Mouse (Mus musculus): Measurements from ENCODE around the gene Apol9a. TPM values are rescaled to one million over a fixed set of nuclear protein-coding genes. Genes with fewer than 3 reads are reported as not detected.
"Not testable (repeated sequence)": the region's sequence is repeated elsewhere in the genome, so short reads cannot be mapped to it uniquely, and the experiment has no call there.

Gene Apol9a
- polyA plus RNA-seq (2016; fragmentation: Nextera tagmentation; extraction: Ambion mirVana), result not detected in 2 replicates

DNA sequence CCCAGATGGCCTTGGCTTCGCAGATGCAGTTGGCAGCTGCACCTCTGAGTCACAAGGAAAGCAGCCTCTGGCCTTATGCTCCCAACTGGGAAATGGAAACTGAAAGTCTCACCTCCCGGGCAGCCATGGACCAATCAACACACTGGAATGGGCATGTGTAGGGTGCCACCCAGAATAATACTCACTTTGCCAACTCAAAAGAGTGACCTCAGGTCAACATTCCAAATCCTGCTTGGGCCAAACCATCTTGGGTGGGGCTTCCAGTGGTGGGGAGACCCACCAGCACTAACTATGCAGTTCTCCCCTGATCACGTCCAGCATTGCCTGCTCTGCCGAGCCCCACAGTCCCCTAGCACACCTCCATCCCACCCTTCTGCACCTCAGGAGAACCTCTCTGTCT is at the start of gene Apol9a:
Gene Apol9a (minus strand): TSS at position 101 of the 400 bp plus-strand sequence.
- WGBS, result 73% methylated on average over 1 of the region's 4 CpGs
- not testable (repeated sequence) for H3K4me1 ChIP-seq; H3K27ac ChIP-seq; H3K4me3 ChIP-seq; H3K36me3 ChIP-seq; H3K9ac ChIP-seq; H3K9me3 ChIP-seq (replicated peaks); ATAC-seq (ENCODE audit: low FRiP score); H3K27me3 ChIP-seq; H3K4me2 ChIP-seq (replicated peaks)

DNA sequence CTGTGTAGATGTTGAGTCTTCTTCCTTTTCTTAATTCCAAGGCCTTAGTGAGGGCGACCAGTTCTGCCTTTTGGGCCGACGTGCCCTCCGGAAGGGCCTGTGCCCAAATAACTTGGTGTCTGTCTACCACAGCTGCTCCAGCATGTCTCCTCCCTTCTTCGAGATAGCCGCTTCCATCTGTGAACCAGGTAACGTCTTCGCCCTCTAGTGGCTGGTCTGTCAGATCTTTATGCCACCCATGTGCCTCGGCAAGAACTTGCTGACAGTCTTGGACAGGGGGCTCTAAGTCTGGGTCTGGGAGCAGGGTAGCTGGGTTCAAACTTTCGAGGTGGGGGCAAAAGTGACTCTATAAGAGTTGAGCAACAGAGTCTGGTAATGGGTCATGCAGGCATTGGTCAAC is 39.0 kb upstream of the Apol9a start:
- H3K27me3 ChIP-seq; H3K4me3 ChIP-seq; H3K27ac ChIP-seq; H3K4me1 ChIP-seq; H3K36me3 ChIP-seq; ATAC-seq (ENCODE audit: low FRiP score); H3K4me2 ChIP-seq (replicated peaks); H3K9ac ChIP-seq; H3K9me3 ChIP-seq (replicated peaks): not testable (repeated sequence)
- 53% methylated on average over 10 of the region's 10 CpGs for WGBS

DNA sequence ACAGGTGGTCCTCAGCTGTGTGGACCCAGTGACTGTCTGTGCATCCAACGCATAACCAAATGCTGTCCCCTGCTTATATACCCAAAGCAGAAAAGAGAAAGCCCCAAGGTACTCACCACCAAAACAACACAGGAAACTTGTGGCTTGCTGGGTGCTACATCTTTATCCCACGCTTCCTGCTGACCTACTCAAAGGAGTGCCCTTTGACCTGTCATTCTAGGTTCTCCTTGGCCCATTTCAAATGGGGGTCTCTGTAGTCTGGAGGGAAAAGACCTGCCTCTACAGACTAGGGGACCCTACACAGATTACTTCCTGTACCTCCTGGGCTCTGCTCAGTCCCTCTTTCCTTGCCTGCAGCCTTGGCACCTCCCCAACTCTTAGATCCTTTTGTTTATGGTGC is 36.5 kb upstream of the Apol9a start, which contains the start of gene Apol7b:
Gene Apol7b (minus strand): TSS at position 101 of the 400 bp plus-strand sequence.
- H3K4me2 ChIP-seq (replicated peaks); H3K4me1 ChIP-seq; H3K27ac ChIP-seq; H3K36me3 ChIP-seq; H3K9me3 ChIP-seq (replicated peaks); H3K27me3 ChIP-seq; H3K4me3 ChIP-seq; H3K9ac ChIP-seq; ATAC-seq (ENCODE audit: low FRiP score): not testable (repeated sequence)
- 88% methylated on average over 2 of the region's 2 CpGs for WGBS

DNA sequence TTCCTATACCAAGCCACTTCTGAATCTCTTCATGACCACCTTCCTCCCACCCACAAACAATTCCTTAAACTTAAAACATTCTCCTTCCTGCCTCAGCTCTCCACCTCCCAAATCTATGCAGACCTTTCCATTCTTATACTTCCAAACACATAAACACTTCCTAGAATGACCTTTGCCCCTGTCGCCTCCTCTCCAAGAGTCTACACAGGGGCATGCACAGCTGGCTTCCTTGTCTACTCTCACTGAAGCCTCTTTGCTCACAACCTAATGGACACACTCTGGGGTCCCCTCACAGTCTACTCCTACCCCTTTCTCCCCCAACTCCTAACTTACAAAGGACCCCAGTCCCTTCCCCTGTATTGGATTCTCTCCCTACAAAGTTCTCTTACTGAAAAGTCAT is 34.7 kb upstream of the Apol9a start:
- H3K36me3 ChIP-seq; H3K4me2 ChIP-seq (replicated peaks); ATAC-seq (ENCODE audit: low FRiP score); H3K27ac ChIP-seq; H3K9ac ChIP-seq; H3K27me3 ChIP-seq; H3K4me1 ChIP-seq; H3K4me3 ChIP-seq; H3K9me3 ChIP-seq (replicated peaks): not testable (repeated sequence)
- WGBS, result 84% methylated on average over 1 of the region's 1 CpGs

DNA sequence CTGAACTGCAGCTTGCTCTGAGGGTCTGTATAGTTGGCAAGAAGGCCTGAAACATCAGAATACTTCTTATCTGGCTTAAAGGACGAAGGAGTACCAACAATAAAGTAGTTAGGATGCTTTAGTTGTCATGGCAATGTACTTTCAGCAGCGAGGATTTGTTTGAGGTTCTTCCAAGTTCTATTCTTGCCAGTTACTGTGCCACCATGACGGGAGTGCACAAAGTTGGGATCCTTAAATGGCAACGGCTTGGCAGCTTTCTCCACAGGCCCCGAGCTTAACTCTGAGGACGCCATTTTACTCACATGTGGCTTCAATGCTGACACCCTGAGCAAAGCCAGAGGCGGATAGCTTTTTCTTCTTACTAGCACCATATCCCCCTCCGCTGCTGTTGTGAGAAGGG is 33.8 kb upstream of the Apol9a start:
- not testable (repeated sequence) for H3K36me3 ChIP-seq; ATAC-seq (ENCODE audit: low FRiP score); H3K4me2 ChIP-seq (replicated peaks); H3K9ac ChIP-seq; H3K4me3 ChIP-seq; H3K9me3 ChIP-seq (replicated peaks); H3K4me1 ChIP-seq; H3K27me3 ChIP-seq; H3K27ac ChIP-seq
- WGBS, result 83% methylated on average over 8 of the region's 8 CpGs

DNA sequence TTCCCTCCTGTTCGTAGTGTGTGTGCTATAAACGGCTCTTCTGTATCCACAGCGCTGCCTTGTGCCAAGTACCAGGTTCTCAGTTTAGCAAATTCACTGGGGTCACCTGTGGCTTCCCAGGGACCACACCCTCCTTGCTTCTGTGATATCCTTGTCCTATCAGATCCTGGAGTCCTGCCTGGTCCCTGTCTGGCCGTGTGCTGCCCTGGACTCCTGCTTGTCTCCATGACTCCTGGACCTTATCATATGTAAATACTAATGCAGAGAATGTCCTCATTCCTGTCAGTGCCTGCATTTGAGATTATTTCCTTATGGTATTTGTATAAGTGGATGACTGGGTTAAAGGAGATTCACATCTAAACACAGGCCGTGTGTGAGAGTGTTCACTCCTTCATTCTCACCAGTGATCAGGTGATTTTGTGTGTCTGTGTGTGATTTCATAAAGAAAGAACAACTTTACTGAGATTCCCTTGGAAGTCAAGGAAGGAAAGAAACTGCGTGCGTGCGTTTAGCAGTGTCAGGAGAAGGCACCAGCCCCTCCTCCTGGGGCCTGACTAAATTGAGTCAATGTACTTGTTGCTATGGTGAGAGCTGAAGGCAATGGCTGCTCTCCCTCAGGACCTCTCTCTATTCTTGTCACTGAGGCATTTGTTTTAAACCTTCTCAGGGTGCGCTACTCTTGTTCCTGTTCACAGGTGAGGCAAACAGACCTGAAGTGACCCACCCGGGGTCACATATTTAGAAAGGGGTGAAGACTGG is 17.9 kb upstream of the Apol9a start:
- WGBS, result 70% methylated on average over 9 of the region's 10 CpGs
- H3K9me3 ChIP-seq (replicated peaks); H3K27ac ChIP-seq; H3K4me2 ChIP-seq (replicated peaks); H3K9ac ChIP-seq; H3K4me1 ChIP-seq; ATAC-seq (ENCODE audit: low FRiP score); H3K36me3 ChIP-seq; H3K4me3 ChIP-seq; H3K27me3 ChIP-seq: not testable (repeated sequence)

DNA sequence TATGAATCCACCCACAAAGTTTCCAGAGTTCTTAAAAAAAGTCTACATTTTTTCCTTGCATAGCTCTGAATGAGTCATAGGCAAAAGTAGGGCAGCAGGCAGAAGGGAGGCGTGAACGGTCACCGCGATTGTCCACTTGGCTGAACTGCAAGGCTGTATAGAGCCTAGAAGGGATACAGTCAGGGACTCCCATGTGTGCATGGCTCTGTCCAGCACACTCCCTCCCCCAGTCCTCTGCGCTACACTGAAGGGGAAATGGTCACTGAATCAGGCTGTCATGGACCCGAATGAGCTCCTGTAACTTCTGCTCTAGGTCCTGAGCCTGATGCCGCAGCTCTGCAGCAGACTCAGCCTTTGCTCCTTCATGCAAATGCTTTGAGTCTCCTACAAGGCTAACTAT is 12.0 kb upstream of the Apol9a start:
- 92% methylated on average over 4 of the region's 7 CpGs for WGBS

DNA sequence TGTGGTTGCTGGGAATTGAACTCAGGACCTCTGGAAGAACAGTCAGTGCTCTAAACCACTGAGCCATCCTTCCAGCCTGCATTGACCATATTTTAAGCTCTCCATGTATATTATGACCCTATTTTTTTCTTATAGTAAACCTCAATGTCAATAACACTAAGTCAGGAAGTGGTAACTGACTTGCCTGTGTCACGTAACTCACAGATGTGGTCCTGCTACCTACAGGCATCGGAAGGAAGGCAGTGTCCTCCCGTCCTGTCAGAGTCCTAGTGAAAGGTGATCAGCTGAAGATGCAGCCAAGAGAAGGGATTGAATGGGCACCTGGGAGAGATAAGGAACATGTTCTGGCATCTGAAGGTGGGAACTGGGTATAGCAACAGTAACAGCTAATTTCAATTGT is 8.7 kb upstream of the Apol9a start:
- H3K4me2 ChIP-seq (replicated peaks); ATAC-seq (ENCODE audit: low FRiP score); H3K9ac ChIP-seq; H3K36me3 ChIP-seq; H3K4me3 ChIP-seq; H3K27ac ChIP-seq; H3K4me1 ChIP-seq; H3K27me3 ChIP-seq; H3K9me3 ChIP-seq (replicated peaks): not testable (repeated sequence)
- WGBS, result no CpG with 5 or more reads among the region's 3 CpGs

More for the DNA sequence above, 12.0 kb upstream of the Apol9a start:
- not testable (repeated sequence) for H3K9me3 ChIP-seq (replicated peaks); H3K36me3 ChIP-seq; H3K4me3 ChIP-seq; ATAC-seq (ENCODE audit: low FRiP score); H3K4me1 ChIP-seq; H3K4me2 ChIP-seq (replicated peaks); H3K27ac ChIP-seq; H3K9ac ChIP-seq; H3K27me3 ChIP-seq

DNA sequence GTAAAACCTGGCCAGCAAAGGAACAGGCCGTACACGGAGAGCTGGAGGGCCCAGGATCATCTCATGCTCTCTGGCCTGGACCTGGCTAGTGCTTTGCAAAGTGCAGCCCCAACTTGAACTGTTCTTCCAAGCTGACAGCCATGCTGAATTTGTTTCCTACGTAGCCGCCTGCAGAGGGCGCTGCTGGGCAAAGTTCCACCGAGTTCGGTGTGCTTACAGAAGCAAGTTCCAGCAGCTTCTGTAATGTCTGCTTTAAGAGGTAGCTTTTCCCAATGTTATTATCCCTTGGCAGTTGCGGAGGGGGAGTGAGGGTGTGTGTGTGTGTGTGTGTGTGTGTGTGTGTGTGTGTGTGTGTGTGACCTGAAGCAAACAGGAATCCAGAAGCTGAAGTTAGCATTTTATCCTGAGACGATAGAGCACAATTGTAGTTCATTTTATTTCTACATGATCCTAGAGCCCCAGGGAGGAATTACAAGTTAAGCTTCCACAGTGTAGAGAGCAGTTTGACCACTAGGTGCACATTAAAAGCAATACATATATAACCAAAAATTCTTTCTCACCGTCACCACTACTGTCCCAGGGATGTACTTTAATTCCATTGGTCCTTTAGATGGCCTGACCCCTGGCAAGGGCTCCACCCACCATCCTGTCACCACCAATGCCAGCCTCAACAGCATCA is 5.9 kb upstream of the Apol9a start:
- H3K9me3 ChIP-seq (replicated peaks); H3K9ac ChIP-seq; H3K27me3 ChIP-seq; H3K4me2 ChIP-seq (replicated peaks); H3K4me3 ChIP-seq; H3K4me1 ChIP-seq; ATAC-seq (ENCODE audit: low FRiP score); H3K27ac ChIP-seq; H3K36me3 ChIP-seq: not testable (repeated sequence)
- 25% methylated on average over 3 of the region's 10 CpGs for WGBS

DNA sequence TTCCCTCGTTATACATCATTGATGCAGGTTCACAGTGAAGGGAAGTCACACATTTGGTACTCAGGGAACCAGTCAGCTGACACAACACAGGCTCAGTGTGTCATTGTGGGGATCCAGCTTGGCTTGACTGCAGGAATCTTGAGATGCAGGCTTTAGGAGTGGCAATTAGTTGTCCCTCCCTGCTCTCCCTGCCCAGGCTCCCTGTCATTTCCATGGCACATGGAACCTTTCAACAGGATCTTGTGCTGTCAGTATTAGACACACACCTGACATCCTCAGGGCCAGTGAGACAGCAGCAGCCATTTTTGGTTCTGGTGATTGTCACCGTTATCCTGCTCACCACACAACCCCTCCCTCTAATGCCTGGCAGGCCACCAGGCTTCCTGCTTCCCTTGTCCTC is 4.7 kb upstream of the Apol9a start:
- not testable (repeated sequence) for H3K9ac ChIP-seq; ATAC-seq (ENCODE audit: low FRiP score)
- 81% methylated on average over 2 of the region's 2 CpGs for WGBS

DNA sequence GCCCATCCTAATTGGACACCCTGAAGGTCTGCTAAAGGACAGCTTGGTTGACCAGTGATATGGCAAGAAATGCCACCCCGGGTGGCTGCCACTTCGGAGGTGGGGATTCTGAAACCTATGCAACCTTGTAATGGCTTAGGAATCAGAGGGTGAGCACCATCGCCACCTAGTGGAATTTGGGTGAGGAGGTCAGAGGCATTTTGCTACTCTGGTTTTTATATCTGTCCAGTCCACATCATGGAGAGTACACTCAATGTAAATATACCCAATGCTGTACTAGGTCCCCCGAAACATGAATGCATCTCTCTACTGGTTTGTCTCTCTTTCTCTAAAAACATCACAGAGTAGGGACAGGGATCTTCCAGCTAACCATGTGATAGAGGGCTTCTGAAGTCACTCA is 1.8 kb upstream of the Apol9a start:
- H3K36me3 ChIP-seq; H3K4me2 ChIP-seq (replicated peaks); H3K9me3 ChIP-seq (replicated peaks); H3K4me3 ChIP-seq; H3K27me3 ChIP-seq; H3K9ac ChIP-seq; H3K4me1 ChIP-seq; ATAC-seq (ENCODE audit: low FRiP score); H3K27ac ChIP-seq: not testable (repeated sequence)
- WGBS, result 34% methylated on average over 4 of the region's 4 CpGs

More for the DNA sequence above, 4.7 kb upstream of the Apol9a start:
- not testable (repeated sequence) for H3K4me3 ChIP-seq; H3K9me3 ChIP-seq (replicated peaks); H3K27ac ChIP-seq; H3K27me3 ChIP-seq; H3K4me1 ChIP-seq; H3K4me2 ChIP-seq (replicated peaks); H3K36me3 ChIP-seq

DNA sequence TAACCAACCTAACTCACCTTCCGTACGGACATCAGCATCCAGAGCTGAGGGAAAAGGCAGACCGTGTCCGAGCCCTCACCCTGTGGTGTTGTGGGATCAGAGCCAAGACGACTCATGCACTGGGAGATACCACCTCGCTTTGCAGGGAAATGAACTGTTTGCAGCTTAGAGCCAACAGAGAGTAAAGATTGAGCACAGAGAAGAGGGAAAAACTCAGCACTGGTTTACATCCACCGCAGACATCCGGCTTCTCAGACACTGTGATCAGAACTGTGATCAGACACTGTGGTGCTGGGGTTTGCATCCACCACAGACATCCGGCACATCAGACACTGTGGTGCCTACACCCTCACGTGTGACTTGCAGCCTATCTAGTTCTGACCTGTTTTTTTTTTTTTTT is 4.6 kb downstream of the Apol9a start:
- H3K4me3 ChIP-seq; H3K9ac ChIP-seq; H3K9me3 ChIP-seq (replicated peaks); H3K27me3 ChIP-seq; H3K4me2 ChIP-seq (replicated peaks); H3K27ac ChIP-seq; H3K36me3 ChIP-seq; ATAC-seq (ENCODE audit: low FRiP score); H3K4me1 ChIP-seq: not testable (repeated sequence)
- WGBS, result 89% methylated on average over 10 of the region's 10 CpGs

DNA sequence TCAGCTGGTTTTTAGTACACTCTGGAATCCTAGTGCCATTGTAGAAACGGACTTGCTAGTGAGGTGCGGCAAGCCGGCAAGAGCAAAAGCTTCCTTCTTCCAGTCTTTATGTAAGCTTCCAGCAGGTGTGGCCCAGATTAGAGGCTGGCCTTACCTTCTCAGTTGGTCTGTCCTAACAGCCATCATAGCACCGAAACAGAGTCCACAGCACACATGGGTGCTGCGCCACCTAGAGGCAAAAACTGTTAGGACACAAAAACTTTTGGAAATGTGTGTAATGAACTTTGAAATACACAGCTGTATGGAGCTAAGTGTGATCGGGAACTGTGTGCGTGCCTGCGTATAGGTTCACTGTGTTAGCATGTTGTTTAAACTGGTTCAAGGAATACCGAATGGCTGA is 11.9 kb downstream of the Apol9a start, which contains the start of gene Apol7a:
Gene Apol7a (minus strand): TSS at position 84 of the 400 bp plus-strand sequence.
- not testable (repeated sequence) for ATAC-seq (ENCODE audit: low FRiP score)

More for the DNA sequence above, 11.9 kb downstream of the Apol9a start, which contains the start of gene Apol7a:
- not testable (repeated sequence) for H3K4me3 ChIP-seq; H3K9ac ChIP-seq; H3K36me3 ChIP-seq; H3K27me3 ChIP-seq; H3K4me1 ChIP-seq; H3K27ac ChIP-seq; H3K9me3 ChIP-seq (replicated peaks); H3K4me2 ChIP-seq (replicated peaks)
- 63% methylated on average over 9 of the region's 9 CpGs for WGBS
